In genomic region chr14:118699508-118699907, GRCm38 (mm10) we compare ENCODE assay signal across 19 mouse cellular contexts. TPM values are rescaled to one million over a fixed set of nuclear protein-coding genes. Genes with fewer than 3 reads are reported as not detected.
DNase-seq lines count a peak whose midpoint lies in the region; ATAC-seq and TF ChIP-seq lines count a peak whose summit lies in the region.
"Had no signal": no experiment of that assay in that cellular context is flagged by ENCODE, and none has a peak within 500 bp of the region (broad histone marks: within the 10 kb centered on the region; RNA-seq: fewer than 3 reads in every experiment).

No protein-coding gene starts in this region.

- H3K9me3 ChIP-seq in kidney, postnatal 0 days (replicated peaks; ENCODE audit: low read length) = no peaks in the 10 kb centered on the region
- H3K9me3 ChIP-seq in ES-Bruce4 (replicated peaks; ENCODE audit: control insufficient read depth, insufficient read depth, low read length, poor library complexity, severe bottlenecking) = no peaks in the 10 kb centered on the region
- no peaks in the 10 kb centered on the region for H3K9me3 ChIP-seq in midbrain, embryonic 16.5 days (replicated peaks; ENCODE audit: control insufficient read depth, low read length, poor library complexity, severe bottlenecking)
- no peaks in the 10 kb centered on the region for H3K9me3 ChIP-seq in hindbrain, embryonic 11.5 days (ENCODE audit: control insufficient read depth, low read length)
- H3K9me3 ChIP-seq: embryonic facial prominence, embryonic 13.5 days; forebrain, embryonic 12.5 days; heart, embryonic 13.5 days; hindbrain, embryonic 15.5 days had no signal

- peak; percentile 31 for DNase-seq in kidney, adult 2 months
- no peak for DNase-seq in kidney, postnatal 14 days
- DNase-seq in kidney, postnatal 0 days (ENCODE audit: low spot score) = no peak
- no peak for DNase-seq in kidney, adult 18-20 months
- no peak for DNase-seq in hindbrain, embryonic 11.5 days (ENCODE audit: low spot score)
- DNase-seq: adrenal gland, postnatal 14 days; cerebellum, adult 11-12 months; cerebellum, adult 9-10 months; cerebellum, postnatal 25 days; gastrocnemius, postnatal 25 days; heart, postnatal 36 days had no signal

- WGBS in kidney, adult 2 months = 38% methylated on average over 10 of the region's 10 CpGs
- WGBS in kidney, postnatal 0 days = 17% methylated on average over 10 of the region's 10 CpGs
- 83% methylated on average over 10 of the region's 10 CpGs for WGBS in midbrain, embryonic 16.5 days
- 82% methylated on average over 10 of the region's 10 CpGs for WGBS in hindbrain, embryonic 11.5 days

- no peak; the same call in 1 of the 2 replicates for TF ChIP-seq CTCF in kidney, adult 2 months (conservative IDR thresholded peaks at IDR 0.05; ENCODE audit: insufficient read depth, insufficient read length, low read depth, low read length)
- peak; percentile 36; the same call in 1 of the 2 replicates for TF ChIP-seq CTCF in kidney, postnatal 0 days (IDR thresholded peaks at IDR 0.05; ENCODE audit: low read depth)
- no peak for TF ChIP-seq CTCF in ES-Bruce4 (IDR thresholded peaks at IDR 0.05; ENCODE audit: low read depth, low read length)

- H3K36me3 ChIP-seq in kidney, adult 2 months (ENCODE audit: control insufficient read depth, insufficient read depth, low read length) = no peaks in the 10 kb centered on the region
- H3K36me3 ChIP-seq in kidney, postnatal 0 days (ENCODE audit: insufficient read depth, low read length) = no peaks in the 10 kb centered on the region
- peaks cover 2% of the 10 kb centered on the region; the same call in 1 of the 2 replicates for H3K36me3 ChIP-seq in ES-Bruce4 (ENCODE audit: control insufficient read depth, insufficient read depth, low read length, poor library complexity, severe bottlenecking)
- no peaks in the 10 kb centered on the region for H3K36me3 ChIP-seq in midbrain, embryonic 16.5 days (ENCODE audit: control insufficient read depth, insufficient read depth, low read length)
- no peaks in the 10 kb centered on the region for H3K36me3 ChIP-seq in hindbrain, embryonic 11.5 days (ENCODE audit: control insufficient read depth, insufficient read depth, low read length)
- H3K36me3 ChIP-seq: embryonic facial prominence, embryonic 13.5 days; forebrain, embryonic 12.5 days; heart, embryonic 13.5 days; hindbrain, embryonic 15.5 days had no signal

- TF ChIP-seq POLR2A in kidney, adult 2 months (IDR thresholded peaks at IDR 0.05; ENCODE audit: low read depth, low read length) = no peak
- TF ChIP-seq POLR2A in ES-Bruce4 (IDR thresholded peaks at IDR 0.05; ENCODE audit: insufficient read depth, low read length) = no peak

- H3K27ac ChIP-seq in kidney, adult 2 months (ENCODE audit: insufficient read depth, low read depth, low read length) = 0 out of 2 replicates have a peak overlapping the region, but pooled peaks have one; percentile 12
- no peak overlapping the region for H3K27ac ChIP-seq in kidney, postnatal 0 days
- H3K27ac ChIP-seq in ES-Bruce4 (ENCODE audit: insufficient read depth, low read length) = peak overlapping the region; percentile 66
- no peak overlapping the region for H3K27ac ChIP-seq in midbrain, embryonic 16.5 days (ENCODE audit: low read length)
- no peak overlapping the region for H3K27ac ChIP-seq in hindbrain, embryonic 11.5 days (ENCODE audit: low read depth, low read length)
- H3K27ac ChIP-seq: embryonic facial prominence, embryonic 13.5 days; forebrain, embryonic 12.5 days; heart, embryonic 13.5 days; hindbrain, embryonic 15.5 days had no signal

- H3K27me3 ChIP-seq in kidney, adult 2 months (replicated peaks; ENCODE audit: control insufficient read depth, insufficient read depth, low read length) = no peaks in the 10 kb centered on the region
- H3K27me3 ChIP-seq in kidney, postnatal 0 days (ENCODE audit: insufficient read depth, low read length) = 0 out of 2 replicates have a peak, but pooled peaks cover 3% of the 10 kb centered on the region
- H3K27me3 ChIP-seq in ES-Bruce4 (ENCODE audit: control insufficient read depth, insufficient read depth, low read length, poor library complexity, severe bottlenecking) = no peaks in the 10 kb centered on the region
- H3K27me3 ChIP-seq in midbrain, embryonic 16.5 days (ENCODE audit: control insufficient read depth, insufficient read depth, low read depth, low read length) = peaks cover 8% of the 10 kb centered on the region; the same call in 1 of the 2 replicates
- no peaks in the 10 kb centered on the region; the same call in 1 of the 2 replicates for H3K27me3 ChIP-seq in hindbrain, embryonic 11.5 days (ENCODE audit: control insufficient read depth, insufficient read depth, low read length)
- H3K27me3 ChIP-seq: Patski had no signal

- ATAC-seq in kidney, postnatal 0 days (replicated peaks; ENCODE audit: low FRiP score, low read depth) = no peak
- ATAC-seq in midbrain, embryonic 16.5 days = no peak
- no peak for ATAC-seq in hindbrain, embryonic 11.5 days (ENCODE audit: low FRiP score)
- ATAC-seq: forebrain, embryonic 16.5 days; Patski had no signal

- TF ChIP-seq EP300 in ES-Bruce4 (IDR thresholded peaks at IDR 0.05; ENCODE audit: insufficient read depth, low read depth, low read length) = no peak

- no peak overlapping the region for H3K4me3 ChIP-seq in kidney, adult 2 months (ENCODE audit: insufficient read depth, low read depth, low read length)
- H3K4me3 ChIP-seq in kidney, postnatal 0 days (replicated peaks; ENCODE audit: low read depth, low read length) = no peak overlapping the region
- H3K4me3 ChIP-seq in ES-Bruce4 (ENCODE audit: low read depth, low read length) = 0 out of 2 replicates have a peak overlapping the region, but pooled peaks have one; percentile 7
- no peak overlapping the region for H3K4me3 ChIP-seq in midbrain, embryonic 16.5 days (ENCODE audit: low read depth, low read length)
- H3K4me3 ChIP-seq in hindbrain, embryonic 11.5 days (ENCODE audit: low read depth, low read length) = no peak overlapping the region
- H3K4me3 ChIP-seq: embryonic facial prominence, embryonic 13.5 days; forebrain, embryonic 12.5 days; heart, embryonic 13.5 days; hindbrain, embryonic 15.5 days had no signal

- peak overlapping the region; percentile 19 for H3K4me2 ChIP-seq in kidney, postnatal 0 days (ENCODE audit: low read length)
- no peak overlapping the region for H3K4me2 ChIP-seq in midbrain, embryonic 16.5 days (ENCODE audit: low read length)
- no peak overlapping the region for H3K4me2 ChIP-seq in hindbrain, embryonic 11.5 days (replicated peaks; ENCODE audit: low read depth, low read length)
- H3K4me2 ChIP-seq: embryonic facial prominence, embryonic 13.5 days; forebrain, embryonic 12.5 days; heart, embryonic 13.5 days; hindbrain, embryonic 15.5 days had no signal

- no peak overlapping the region for H3K9ac ChIP-seq in kidney, postnatal 0 days (ENCODE audit: low read depth, low read length)
- peak overlapping the region; percentile 17; the same call in 1 of the 2 replicates for H3K9ac ChIP-seq in ES-Bruce4 (ENCODE audit: low read depth, poor library complexity, severe bottlenecking)
- H3K9ac ChIP-seq in midbrain, embryonic 16.5 days (ENCODE audit: low read depth, low read length) = no peak overlapping the region
- no peak overlapping the region for H3K9ac ChIP-seq in hindbrain, embryonic 11.5 days (ENCODE audit: low read depth, low read length)
- H3K9ac ChIP-seq: embryonic facial prominence, embryonic 13.5 days; forebrain, embryonic 12.5 days; heart, embryonic 13.5 days; hindbrain, embryonic 15.5 days had no signal

- peaks cover 12% of the 10 kb centered on the region for H3K4me1 ChIP-seq in kidney, adult 2 months (ENCODE audit: control insufficient read depth, insufficient read depth, low read length)
- H3K4me1 ChIP-seq in kidney, postnatal 0 days (replicated peaks; ENCODE audit: insufficient read depth, low read length) = peaks cover 7% of the 10 kb centered on the region; the same call in 1 of the 2 replicates
- H3K4me1 ChIP-seq in ES-Bruce4 (ENCODE audit: control insufficient read depth, insufficient read depth, low read length) = peaks cover 6% of the 10 kb centered on the region
- H3K4me1 ChIP-seq in midbrain, embryonic 16.5 days (ENCODE audit: control insufficient read depth, insufficient read depth, low read length) = no peaks in the 10 kb centered on the region
- H3K4me1 ChIP-seq in hindbrain, embryonic 11.5 days (replicated peaks; ENCODE audit: control insufficient read depth, insufficient read depth, low read length) = no peaks in the 10 kb centered on the region
- H3K4me1 ChIP-seq: forebrain, embryonic 12.5 days; heart, embryonic 13.5 days; hindbrain, embryonic 15.5 days had no signal

RNA-seq across cellular contexts. Expression of gene Abcc4, which starts 6.5 kb away (rescaled TPM):
- polyA plus RNA-seq in kidney, adult 2 months (2012; rRNA removed) = 30.8 and 31.3 TPM in 2 replicates
- polyA plus RNA-seq in kidney, postnatal 0 days (2015; fragmentation: Nextera tagmentation; extraction: Ambion mirVana) = 6.6 and 6.9 TPM in 2 replicates
- polyA plus RNA-seq in ES-Bruce4 (2011; ENCODE audit: insufficient read depth, insufficient read length, low read depth, missing spikeins) = 29.0 and 32.2 TPM in 2 replicates
- 2.0 and 2.1 TPM in 2 replicates for polyA plus RNA-seq in midbrain, embryonic 16.5 days (2015; fragmentation: Nextera tagmentation; extraction: Ambion mirVana)
- polyA plus RNA-seq in hindbrain, embryonic 11.5 days (2014; fragmentation: Nextera tagmentation; extraction: Ambion mirVana) = 3.2 and 3.9 TPM in 2 replicates

Comparison
In these comparisons a context has a peak if more than half of its experiments do, and no peak if none do; other contexts are left out.
1. H3K27ac ChIP-seq: peak in kidney, adult 2 months (single experiment) and ES-Bruce4 (single experiment); none in kidney, postnatal 0 days (single experiment), midbrain, embryonic 16.5 days (single experiment) and hindbrain, embryonic 11.5 days (single experiment).